Mouse (Mus musculus) heart, embryonic 14.5 days (tissue): ENCODE results near the gene Atp5k. TPM values are rescaled to one million over a fixed set of nuclear protein-coding genes. Genes with fewer than 3 reads are reported as not detected.

Source experiments
- ATAC-seq: fragments of 200-750 bp; cut with Nextera tagmentation; 2 replicates; pipeline ENCODE4 v1.8.0; 2017; ENCODE audit warnings: low read depth, moderate TSS enrichment; ENCODE audit not compliant: insufficient number of reproducible peaks, insufficient read depth, low FRiP score
- H3K27ac ChIP-seq, 2 experiments: fragments of 200-500 bp in 1 of 2; fragments of 300-500 bp in 1 of 2; sonication (generic) in 1 of 2; replicated peaks in 1 of 2; 2 replicates each; pipeline ENCODE4 v1.5.1; 2012 to 2014; ENCODE audit warnings: low read depth in 2 of 2, low read length in 2 of 2, control low read depth in 1 of 2, mild to moderate bottlenecking in 1 of 2, mixed read lengths in 1 of 2; ENCODE audit not compliant: control insufficient read depth in 1 of 2, insufficient read depth in 1 of 2
- H3K27me3 ChIP-seq: fragments of 300-500 bp; sonication (generic); 2 replicates; pipeline ENCODE4 v1.6.1; 2014; ENCODE audit warnings: mild to moderate bottlenecking, low read length, control low read depth; ENCODE audit not compliant: control insufficient read depth, insufficient read depth
- H3K36me3 ChIP-seq: fragments of 300-500 bp; sonication (generic); 2 replicates; pipeline ENCODE4 v1.6.1; 2014; ENCODE audit warnings: mild to moderate bottlenecking, control low read depth, low read length, mixed read lengths; ENCODE audit not compliant: control insufficient read depth, insufficient read depth
- H3K4me1 ChIP-seq, 2 experiments: fragments of 200-500 bp in 1 of 2; fragments of 300-500 bp in 1 of 2; sonication (generic) in 1 of 2; 2 replicates each; pipeline ENCODE4 v1.6.1; 2012 to 2014; ENCODE audit warnings: low read length in 2 of 2, control low read depth in 1 of 2, mixed read lengths in 1 of 2; ENCODE audit not compliant: control insufficient read depth in 2 of 2, insufficient read depth in 2 of 2
- H3K4me2 ChIP-seq: fragments of 300-500 bp; sonication (generic); 2 replicates; pipeline ENCODE4 v1.6.1; 2014; ENCODE audit warnings: mild to moderate bottlenecking, low read length
- H3K4me3 ChIP-seq, 2 experiments: fragments of 200-500 bp in 1 of 2; fragments of 300-500 bp in 1 of 2; sonication (generic) in 1 of 2; 2 replicates each; pipeline ENCODE4 v1.5.1; 2012 to 2014; ENCODE audit warnings: low read length in 2 of 2, mild to moderate bottlenecking in 2 of 2, control low read depth in 1 of 2, low read depth in 1 of 2, moderate library complexity in 1 of 2; ENCODE audit not compliant: control insufficient read depth in 1 of 2, insufficient read depth in 1 of 2
- H3K9ac ChIP-seq: fragments of 300-500 bp; sonication (generic); 2 replicates; pipeline ENCODE4 v1.6.1; 2014; ENCODE audit warnings: mild to moderate bottlenecking, low read length
- H3K9me3 ChIP-seq: fragments of 300-500 bp; sonication (generic); 2 replicates; pipeline ENCODE4 v1.6.1; 2016; ENCODE audit warnings: low read length, control low read depth; ENCODE audit not compliant: control insufficient read depth
- WGBS: fragments of 180-500 bp; shearing (Covaris S2); extraction: QIAGEN DNeasy Blood & Tissue Kit; methylation state at CpG from one replicate; pipeline ENCODE4 v1.1.7; 2014; 5-methylcytosine and 5-hydroxymethylcytosine counted together
- polyA plus RNA-seq: library from polyadenylated mRNA; unstranded; fragments of >200 nt; fragmentation: Nextera tagmentation; extraction: Ambion mirVana; gene quantifications from 2 replicates; pipeline ENCODE4 v1.2.1, GENCODE M21; 2014

Atp5k gene
- polyA plus RNA-seq, 1 experiment from 2014 or later, result 1,026 TPM

- Histone ChIP-seq H3K36me3 (0 out of 2 replicates have a peak, but pooled peaks cover under 1% of the 10 kb centered on the region), H3K9me3 (no peaks in the 10 kb centered on the region)
- 88% methylated on average over 2 of the region's 2 CpGs for WGBS
Measured at GRCm38 (mm10) chr5:108423427-108423826, 10.8 kb downstream of the Atp5k start.

GRCm38 (mm10) chr5:108422741-108423140 lies 11.5 kb downstream of the Atp5k start:
- H3K27me3 ChIP-seq, result no peaks in the 10 kb centered on the region
- H3K4me1 ChIP-seq, result no peaks in the 10 kb centered on the region
- no peak overlapping the region for H3K27ac ChIP-seq
- no peak for ATAC-seq
- H3K36me3 ChIP-seq, result no peaks in the 10 kb centered on the region
- WGBS, result 79% methylated on average over 3 of the region's 3 CpGs
- H3K4me3 ChIP-seq, result no peak overlapping the region
- H3K9me3 ChIP-seq, result no peaks in the 10 kb centered on the region
- no peak overlapping the region for H3K9ac ChIP-seq
- H3K4me2 ChIP-seq, result no peak overlapping the region

More at GRCm38 (mm10) chr5:108423427-108423826, 10.8 kb downstream of the Atp5k start:
- Histone ChIP-seq H3K4me1 (no peaks in the 10 kb centered on the region), H3K27me3 (no peaks in the 10 kb centered on the region), H3K27ac (no peak overlapping the region), H3K9ac (no peak overlapping the region), H3K4me3 (no peak overlapping the region), H3K4me2 (no peak overlapping the region)
- ATAC-seq, result no peak

DNA sequence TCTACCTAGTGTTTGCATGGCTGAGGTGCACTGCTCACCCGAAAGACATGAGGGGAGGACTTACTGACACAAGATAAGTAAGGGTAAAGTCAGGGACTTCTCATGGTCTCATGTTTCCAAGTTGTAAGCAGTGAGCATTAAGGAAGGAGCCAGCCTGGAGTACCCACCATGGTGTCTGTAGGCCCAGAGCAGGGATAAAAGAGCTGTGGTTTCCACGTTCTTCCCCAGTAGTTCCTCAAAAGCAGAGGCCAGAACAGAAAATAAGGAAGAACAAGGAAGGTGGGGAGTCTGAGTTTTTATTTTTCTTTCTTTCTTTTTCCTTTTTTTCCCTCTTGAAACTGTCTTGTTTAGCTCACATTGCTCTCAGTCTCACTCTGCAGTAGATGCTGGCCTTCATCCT lies 19.5 kb downstream of the Atp5k start:
- WGBS, result 64% methylated on average over 2 of the region's 2 CpGs
- Histone ChIP-seq H3K27ac (no peak overlapping the region), H3K4me2 (no peak overlapping the region), H3K9me3 (no peaks in the 10 kb centered on the region), H3K4me3 (no peak overlapping the region), H3K36me3 (no peaks in the 10 kb centered on the region), H3K4me1 (no peaks in the 10 kb centered on the region), H3K27me3 (no peaks in the 10 kb centered on the region), H3K9ac (no peak overlapping the region)
- no peak for ATAC-seq

DNA sequence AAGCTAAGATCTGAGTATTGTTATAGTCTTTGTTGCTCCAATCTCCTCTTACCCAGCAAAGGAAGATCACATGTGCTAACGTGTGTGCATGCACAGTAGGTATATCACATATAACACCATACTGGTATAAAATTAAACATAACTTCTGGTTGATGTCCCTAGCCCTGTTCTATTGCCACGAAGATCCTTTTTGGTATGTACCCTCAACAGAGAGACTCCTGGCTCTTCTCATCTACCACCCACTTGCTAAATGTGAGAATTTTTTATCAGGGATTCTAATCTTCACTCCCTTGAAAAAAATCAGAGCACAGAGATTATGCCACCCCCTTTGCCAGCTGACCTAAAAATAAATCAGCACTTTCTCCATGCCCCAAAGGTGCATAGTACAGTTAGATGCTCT lies 27.3 kb downstream of the Atp5k start:
- Histone ChIP-seq H3K27me3 (no peaks in the 10 kb centered on the region), H3K9me3 (no peaks in the 10 kb centered on the region), H3K4me1 (no peaks in the 10 kb centered on the region), H3K9ac (no peak overlapping the region), H3K4me2 (no peak overlapping the region), H3K36me3 (no peaks in the 10 kb centered on the region), H3K27ac (no peak overlapping the region), H3K4me3 (no peak overlapping the region)
- 63% methylated on average over 2 of the region's 2 CpGs for WGBS
- ATAC-seq, result no peak

DNA sequence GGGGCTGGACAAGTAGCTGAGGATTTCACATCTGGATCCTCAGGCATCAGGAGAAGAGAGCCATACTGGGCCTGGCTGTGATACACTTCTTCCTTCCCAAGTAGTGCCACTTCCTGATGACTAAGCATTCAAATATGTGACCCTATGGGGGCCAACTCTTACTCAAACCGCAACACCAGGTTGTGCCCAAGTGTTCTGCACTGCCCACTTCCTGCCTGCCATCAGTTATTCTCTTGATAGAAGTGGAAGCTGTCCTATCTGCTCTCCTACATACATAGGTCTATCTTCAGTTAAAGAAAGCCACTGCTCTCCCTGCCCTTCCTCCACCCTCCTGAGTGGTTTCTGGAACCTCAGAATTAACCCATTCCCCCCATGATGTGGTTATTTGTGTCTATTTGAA lies 28.8 kb downstream of the Atp5k start:
- Histone ChIP-seq H3K4me2 (no peak overlapping the region), H3K27ac (no peak overlapping the region), H3K4me1 (no peaks in the 10 kb centered on the region), H3K9me3 (no peaks in the 10 kb centered on the region), H3K4me3 (no peak overlapping the region), H3K36me3 (no peaks in the 10 kb centered on the region), H3K9ac (no peak overlapping the region), H3K27me3 (no peaks in the 10 kb centered on the region)
- WGBS, result 33% methylated on average over 1 of the region's 1 CpGs
- no peak for ATAC-seq

GRCm38 (mm10) chr5:108403453-108403852 lies 30.8 kb downstream of the Atp5k start:
- no peak overlapping the region for H3K27ac ChIP-seq
- no peaks in the 10 kb centered on the region for H3K9me3 ChIP-seq
- no peak overlapping the region for H3K4me3 ChIP-seq
- no peaks in the 10 kb centered on the region for H3K36me3 ChIP-seq
- WGBS, result 67% methylated on average over 4 of the region's 4 CpGs
- no peak overlapping the region for H3K4me2 ChIP-seq
- H3K4me1 ChIP-seq, result no peaks in the 10 kb centered on the region
- no peak for ATAC-seq
- no peaks in the 10 kb centered on the region for H3K27me3 ChIP-seq
- no peak overlapping the region for H3K9ac ChIP-seq

DNA sequence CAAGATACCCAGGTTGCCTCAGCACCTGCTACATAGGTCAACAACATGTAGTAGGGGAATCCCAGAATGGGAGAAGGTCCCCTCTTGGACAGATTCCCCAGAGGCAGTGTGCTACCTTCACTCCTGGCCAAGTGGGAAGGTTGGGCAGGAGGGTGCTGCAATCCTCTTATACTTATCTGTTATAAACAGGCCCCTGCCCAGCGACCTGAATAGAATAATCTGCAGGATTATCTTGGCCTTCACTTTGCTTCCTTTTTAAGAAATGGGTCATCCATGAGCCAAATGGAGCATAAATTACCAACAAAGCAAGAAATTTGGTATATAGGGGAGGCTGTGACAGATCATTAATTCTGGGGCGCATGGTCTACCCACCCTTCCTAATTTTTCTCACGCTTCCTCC lies 44.5 kb downstream of the Atp5k start:
- H3K4me3 ChIP-seq, result no peak overlapping the region
- no peak overlapping the region for H3K9ac ChIP-seq
- no peaks in the 10 kb centered on the region for H3K27me3 ChIP-seq
- H3K9me3 ChIP-seq, result no peaks in the 10 kb centered on the region
- no peaks in the 10 kb centered on the region for H3K36me3 ChIP-seq
- no peak overlapping the region for H3K4me2 ChIP-seq
- no peaks in the 10 kb centered on the region for H3K4me1 ChIP-seq
- H3K27ac ChIP-seq, result no peak overlapping the region
- ATAC-seq, result no peak
- WGBS, result 58% methylated on average over 3 of the region's 3 CpGs

DNA sequence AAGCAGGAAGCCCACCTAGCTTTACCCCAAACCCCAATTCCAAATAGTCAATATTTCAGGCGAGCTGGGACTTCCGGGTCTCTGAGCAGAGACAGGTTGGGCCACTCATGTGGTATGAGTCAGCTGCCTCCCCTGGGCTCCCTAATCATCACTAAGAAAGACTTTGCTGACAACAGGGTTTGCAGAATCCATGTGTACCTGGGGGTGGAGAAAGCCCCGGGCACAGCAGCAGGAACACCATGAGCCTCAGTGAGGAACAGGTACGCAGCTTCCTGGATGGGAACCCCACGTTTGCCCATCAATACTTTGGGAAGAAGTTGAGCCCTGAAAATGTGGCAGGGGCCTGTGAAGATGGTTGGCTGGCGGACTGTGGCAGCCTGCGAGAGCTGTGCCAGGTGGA lies 46.0 kb downstream of the Atp5k start, which contains the start of gene Pde6b:
TSS of gene Pde6b (plus strand) at position 191 of the 400 bp plus-strand sequence.
- no peak within 1 kb of the TSS for H3K9ac ChIP-seq
- H3K9me3 ChIP-seq, result no peaks in the 10 kb centered on the region
- no peak within 1 kb of the TSS for H3K27ac ChIP-seq
- no peaks in the 10 kb centered on the region for H3K36me3 ChIP-seq
- no peaks in the 10 kb centered on the region for H3K4me1 ChIP-seq
- H3K4me2 ChIP-seq, result no peak within 1 kb of the TSS
- 53% methylated on average over 7 of the region's 7 CpGs for WGBS
- H3K4me3 ChIP-seq, result no peak within 1 kb of the TSS
- no peaks in the 10 kb centered on the region for H3K27me3 ChIP-seq
- no peak for ATAC-seq
